Mouse (Mus musculus): ENCODE data around the gene Gm9125.
"Not testable (repeated sequence)": the region's sequence is repeated elsewhere in the genome, so short reads cannot be mapped to it uniquely, and the experiment has no call there.

Gene Gm9125

DNA sequence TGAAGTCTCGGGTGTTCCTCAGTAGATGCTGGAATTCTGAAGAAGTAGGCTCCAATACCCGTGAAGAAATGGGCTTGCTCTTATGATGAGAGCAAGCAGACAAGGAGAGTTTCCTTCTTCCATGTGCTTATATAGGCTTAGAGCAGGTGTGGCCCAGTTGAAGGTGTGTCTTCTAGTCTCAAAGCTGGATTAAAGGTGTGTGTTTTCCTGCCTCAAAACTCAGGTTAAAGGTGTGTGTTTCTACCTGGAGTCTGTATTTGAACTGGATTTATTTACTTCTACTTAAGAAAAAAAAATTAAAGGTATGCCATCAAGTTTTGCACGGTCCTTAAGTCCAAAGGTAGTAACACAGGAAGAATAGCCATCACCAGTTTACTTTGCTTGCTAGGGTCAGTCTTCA is at the start of gene Gm9125:
Gene Gm9125, minus strand, starts transcription at position 101 of the 400 bp plus-strand sequence.
- not testable (repeated sequence) for DNase-seq (ENCODE audit: low spot score)

DNA sequence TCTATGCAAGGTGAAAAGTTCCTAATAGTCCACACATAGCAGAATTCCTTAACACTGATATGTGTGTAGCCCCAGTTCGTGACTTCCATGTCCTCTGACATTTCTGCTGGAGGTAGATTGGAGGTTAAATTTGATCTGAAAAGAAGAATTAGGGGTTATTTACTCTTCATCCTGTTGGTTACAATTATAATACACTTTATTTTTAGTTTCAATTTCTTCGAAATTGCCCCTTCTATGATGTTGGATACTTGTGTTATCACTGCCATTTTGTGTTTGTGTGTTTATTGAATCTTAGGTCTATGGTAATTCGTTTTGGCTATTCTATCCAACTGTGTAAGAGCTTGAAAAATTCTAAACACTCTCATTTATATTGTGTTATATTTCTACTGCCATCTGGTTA is 17.9 kb upstream of the Gm9125 start, which contains the start of gene Gm10697:
Gene Gm10697, minus strand, starts transcription at position 101 of the 400 bp plus-strand sequence.
- DNase-seq (ENCODE audit: low spot score): not testable (repeated sequence)

DNA sequence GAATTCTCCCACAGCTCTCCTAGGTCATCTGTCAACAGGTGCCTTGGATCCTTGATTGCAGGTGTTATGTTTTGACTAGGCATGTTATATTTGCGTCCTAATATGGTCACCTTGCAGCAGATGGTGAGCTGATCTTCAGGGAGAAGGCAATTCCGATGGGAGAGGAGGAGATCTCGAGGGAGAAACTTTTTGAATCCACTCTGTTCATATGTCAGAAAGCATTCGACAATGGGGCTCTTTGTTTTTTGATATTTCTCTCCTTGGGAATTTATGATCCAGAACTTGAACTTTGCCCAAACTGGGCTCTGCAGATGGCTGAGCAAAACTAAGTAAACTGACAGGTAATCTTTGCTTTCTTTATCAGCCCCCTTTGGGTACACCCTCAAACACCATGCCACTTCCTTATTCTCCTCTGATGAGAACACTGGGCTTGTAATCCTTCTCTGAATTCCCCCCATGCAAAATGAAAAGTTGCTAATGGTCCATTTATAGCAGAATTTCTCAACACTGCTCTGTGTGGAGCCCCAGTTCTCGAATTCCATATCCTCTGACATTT is 5.0 kb downstream of the Gm9125 start:
- not testable (repeated sequence) for DNase-seq (ENCODE audit: low spot score)

DNA sequence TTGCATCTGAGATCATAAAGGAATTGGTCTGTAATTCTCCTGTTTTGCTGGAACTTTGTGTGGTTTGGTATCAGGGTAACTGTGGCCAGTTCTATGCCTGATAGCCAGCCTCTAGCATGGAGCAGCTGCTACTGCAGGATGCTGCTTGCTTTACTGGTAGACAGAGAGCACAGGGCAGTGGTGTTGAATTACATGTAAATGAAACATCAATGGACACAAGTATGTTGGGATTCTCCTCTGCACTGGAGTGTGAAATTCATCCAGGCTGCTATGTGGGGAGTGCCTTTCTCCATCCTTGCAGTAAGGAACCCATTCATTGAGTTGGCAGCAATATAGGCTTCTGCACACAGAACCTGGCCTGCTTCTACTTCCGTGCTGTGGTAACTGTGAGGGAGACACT is 16.4 kb downstream of the Gm9125 start:
- DNase-seq (ENCODE audit: low spot score): not testable (repeated sequence)

DNA sequence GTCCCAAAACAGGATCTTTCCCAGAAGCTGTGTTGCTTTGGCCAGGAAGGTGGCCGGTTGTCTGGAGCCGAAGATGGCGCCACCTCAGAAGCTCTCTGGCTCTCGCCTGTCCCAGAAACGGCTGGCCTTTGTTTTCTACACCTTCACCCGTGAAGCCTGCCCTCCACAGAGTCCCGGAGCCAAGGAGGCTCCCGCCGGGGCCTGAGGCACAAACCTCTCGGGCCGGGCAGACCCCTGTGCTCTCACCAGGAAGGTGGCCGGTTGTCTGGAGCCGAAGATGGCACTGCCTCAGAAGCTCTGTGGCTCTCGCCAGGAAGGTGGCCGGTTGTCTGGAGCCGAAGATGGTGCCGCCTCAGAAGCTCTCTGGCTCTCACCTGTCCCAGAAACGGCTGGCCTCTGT is 20.3 kb downstream of the Gm9125 start:
- not testable (repeated sequence) for DNase-seq (ENCODE audit: low spot score)
